Mouse (Mus musculus) WW6 (cell line): Measurements from ENCODE around the gene Tia1.

Experiments used
- DNase-seq: peaks from one replicate; pipeline ENCODE4 v3.0.0-alpha.2; 2013; ENCODE audit warnings: low read depth, low spot score

Gene Tia1

DNA sequence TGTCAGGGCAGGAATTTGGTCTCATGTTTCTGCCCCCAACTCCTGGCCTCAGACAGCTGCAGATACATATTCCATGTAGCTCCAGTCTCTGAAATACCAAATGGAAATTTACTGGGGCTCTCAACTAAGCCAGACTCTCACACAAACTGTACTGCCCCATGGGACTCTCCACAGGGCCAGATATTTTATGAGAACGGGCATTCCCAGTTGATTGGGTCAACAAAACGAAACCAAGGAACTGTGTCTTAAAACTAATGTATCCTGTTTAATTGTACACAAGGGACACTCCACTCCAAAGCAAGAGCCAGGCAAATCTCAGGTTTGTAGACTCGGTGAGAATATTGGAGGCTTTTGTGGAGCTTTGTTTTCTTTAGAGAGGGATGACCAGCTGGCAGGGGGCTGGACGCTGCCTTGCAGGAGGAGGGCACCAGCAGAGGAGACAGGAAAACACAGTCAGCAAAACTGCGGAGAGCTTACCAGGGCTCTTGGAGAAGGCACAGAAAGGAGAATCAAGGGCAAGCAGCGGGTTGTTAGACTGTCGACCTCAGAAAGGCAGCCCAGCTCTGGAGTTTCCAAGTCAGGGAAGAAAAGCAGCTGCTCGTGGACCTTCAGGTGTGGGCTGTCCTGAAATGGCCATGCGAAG is 76.3 kb downstream of the Tia1 start:
- DNase-seq = no peak

DNA sequence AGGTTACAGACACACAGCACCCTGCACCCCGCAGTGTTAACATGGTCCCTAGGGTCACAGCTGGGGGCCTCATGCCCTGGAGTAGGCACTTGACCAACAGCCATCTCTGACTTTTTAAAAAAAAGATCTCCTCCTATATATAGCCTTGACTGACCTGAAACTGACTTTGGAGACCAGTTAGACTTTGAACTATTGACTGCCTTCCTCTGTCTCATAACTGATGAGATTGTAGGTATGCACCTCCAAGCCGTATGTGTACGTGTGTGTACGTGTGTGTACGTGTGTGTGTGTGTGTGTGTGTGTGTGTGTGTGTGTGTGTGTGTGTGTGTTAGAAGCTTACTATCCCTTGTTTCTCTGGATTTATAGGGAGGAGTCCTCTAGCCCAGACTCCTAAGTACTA is 77.9 kb downstream of the Tia1 start:
- DNase-seq = no peak
